Mouse (Mus musculus) olfactory bulb, adult 2 months (tissue): ENCODE measurements at regions not wholly inside any gene's neighbourhood (a gene's known extent, or its start where the extent isn't known, plus 50 kb on each side); places are given as distances from the start of the nearest gene placed in this dataset.

Experiments
- H3K27ac ChIP-seq: fragments of 200-500 bp; 2 replicates; pipeline ENCODE4 v1.5.1; 2012; ENCODE audit warnings: low read depth, low read length; ENCODE audit not compliant: insufficient read depth
- H3K4me1 ChIP-seq: fragments of 200-500 bp; 2 replicates; pipeline ENCODE4 v1.6.1; 2012; ENCODE audit warnings: low read length; ENCODE audit not compliant: control insufficient read depth, insufficient read depth
- H3K4me3 ChIP-seq: fragments of 200-500 bp; 2 replicates; pipeline ENCODE4 v1.5.1; 2012; ENCODE audit warnings: mild to moderate bottlenecking, low read depth, low read length, moderate library complexity; ENCODE audit not compliant: insufficient read depth
- CTCF ChIP-seq: fragments of 200-500 bp; IDR thresholded peaks from 2 replicates; pipeline ENCODE4 v1.5.1; 2012; ENCODE audit warnings: low read depth, mild to moderate bottlenecking, low read length, moderate library complexity; ENCODE audit not compliant: insufficient read depth
- POLR2A ChIP-seq: fragments of 200-500 bp; IDR thresholded peaks from 2 replicates; pipeline ENCODE4 v1.6.1; 2012; ENCODE audit warnings: mild to moderate bottlenecking, low read depth, low read length, moderate library complexity; ENCODE audit not compliant: insufficient read depth
- WGBS: fragments of 180-500 bp; shearing (Covaris S2); methylation state at CpG from one replicate; pipeline ENCODE4 v1.1.7; 2018; 5-methylcytosine and 5-hydroxymethylcytosine counted together

- 63% methylated on average over 8 of the region's 8 CpGs for WGBS
- H3K27ac ChIP-seq: no peak overlapping the region
- no peak overlapping the region for H3K4me3 ChIP-seq
- TF ChIP-seq POLR2A: no peak
- no peak for TF ChIP-seq CTCF
- peaks cover 12% of the 10 kb centered on the region for H3K4me1 ChIP-seq
Measured at GRCm38 (mm10) chr14:47909129-47909528, 211.5 kb upstream of the Peli2 start.

GRCm38 (mm10) chr14:47910741-47911295 lies 209.8 kb upstream of the Peli2 start:
- no peak overlapping the region for H3K27ac ChIP-seq

GRCm38 (mm10) chr14:47911546-47912545 lies 208.8 kb upstream of the Peli2 start:
- TF ChIP-seq CTCF: no peak
- no peak for TF ChIP-seq POLR2A
- Histone ChIP-seq H3K4me1 (peaks cover 12% of the 10 kb centered on the region), H3K4me3 (no peak overlapping the region), H3K27ac (no peak overlapping the region)
- WGBS: 60% methylated on average over 9 of the region's 9 CpGs

More at GRCm38 (mm10) chr14:47910741-47911295, 209.8 kb upstream of the Peli2 start:
- Histone ChIP-seq H3K4me1 (peaks cover 12% of the 10 kb centered on the region), H3K4me3 (no peak overlapping the region)
- WGBS: 45% methylated on average over 6 of the region's 6 CpGs
- TF ChIP-seq POLR2A: no peak
- no peak for TF ChIP-seq CTCF

GRCm38 (mm10) chr14:47915621-47916020 lies 205.0 kb upstream of the Peli2 start:
- TF ChIP-seq POLR2A: no peak
- no peak for TF ChIP-seq CTCF
- WGBS: 59% methylated on average over 1 of the region's 1 CpGs
- H3K4me1 ChIP-seq: peaks cover 10% of the 10 kb centered on the region
- H3K4me3 ChIP-seq: no peak overlapping the region
- H3K27ac ChIP-seq: no peak overlapping the region

- H3K4me1 ChIP-seq: peaks cover 10% of the 10 kb centered on the region
- no peak overlapping the region for H3K27ac ChIP-seq
- WGBS: 92% methylated on average over 9 of the region's 9 CpGs
- TF ChIP-seq CTCF (no peak), POLR2A (no peak)
- H3K4me3 ChIP-seq: no peak overlapping the region
Measured at GRCm38 (mm10) chr14:47920638-47921347, 199.8 kb upstream of the Peli2 start.

GRCm38 (mm10) chr14:47921811-47922277 lies 198.8 kb upstream of the Peli2 start:
- H3K27ac ChIP-seq: no peak overlapping the region
- no peak overlapping the region for H3K4me3 ChIP-seq
- H3K4me1 ChIP-seq: peaks cover 10% of the 10 kb centered on the region
- WGBS: 41% methylated on average over 10 of the region's 10 CpGs
- TF ChIP-seq POLR2A (no peak), CTCF (no peak)

GRCm38 (mm10) chr14:47926416-47926815 lies 194.2 kb upstream of the Peli2 start:
- peaks cover 10% of the 10 kb centered on the region for H3K4me1 ChIP-seq
- 95% methylated on average over 3 of the region's 3 CpGs for WGBS
- no peak overlapping the region for H3K4me3 ChIP-seq
- H3K27ac ChIP-seq: no peak overlapping the region
- TF ChIP-seq CTCF (no peak), POLR2A (no peak)

- WGBS: 99% methylated on average over 6 of the region's 6 CpGs
- no peak for TF ChIP-seq POLR2A
- TF ChIP-seq CTCF: no peak
Measured at GRCm38 (mm10) chr14:47935401-47935800, 185.2 kb upstream of the Peli2 start.

GRCm38 (mm10) chr14:47937081-47937651 lies 183.5 kb upstream of the Peli2 start:
- WGBS: 62% methylated on average over 7 of the region's 7 CpGs
- Histone ChIP-seq H3K4me1 (no peaks in the 10 kb centered on the region), H3K4me3 (no peak overlapping the region), H3K27ac (no peak overlapping the region)
- no peak for TF ChIP-seq POLR2A

More at GRCm38 (mm10) chr14:47935401-47935800, 185.2 kb upstream of the Peli2 start:
- Histone ChIP-seq H3K4me3 (no peak overlapping the region), H3K27ac (no peak overlapping the region), H3K4me1 (no peaks in the 10 kb centered on the region)
